Mouse (Mus musculus) CH12.LX (cell line): ENCODE measurements around the gene Dlg2.

Experiments used
- CHD1 ChIP-seq: IDR thresholded peaks from 2 replicates; pipeline ENCODE4 v1.6.1; 2012; ENCODE audit warnings: low read depth, low read length, improper control_type of control experiment, inconsistent platforms
- CTCF ChIP-seq, 2 experiments: IDR thresholded peaks in 1 of 2; conservative IDR thresholded peaks in 1 of 2; 2 replicates each; pipeline ENCODE4 v1.5.1; 2011 to 2012; ENCODE audit warnings: low read depth in 2 of 2, low read length in 2 of 2, improper control_type of control experiment in 1 of 2, inconsistent platforms in 1 of 2, mild to moderate bottlenecking in 1 of 2, moderate library complexity in 1 of 2
- EP300 ChIP-seq: IDR thresholded peaks from 2 replicates; pipeline ENCODE4 v1.6.1; 2011; ENCODE audit warnings: low read length, improper control_type of control experiment
- JUND ChIP-seq: conservative IDR thresholded peaks from 2 replicates; pipeline ENCODE4 v1.6.1; 2011; ENCODE audit warnings: low read depth, low read length, improper control_type of control experiment
- MEF2A ChIP-seq: IDR thresholded peaks from 2 replicates; pipeline ENCODE4 v1.6.1; 2014; ENCODE audit warnings: low read depth, mild to moderate bottlenecking, inconsistent platforms, low read length, improper control_type of control experiment, borderline replicate concordance
- MYC ChIP-seq: IDR thresholded peaks from 2 replicates; pipeline ENCODE4 v1.6.1; 2011; ENCODE audit warnings: low read depth, mild to moderate bottlenecking, improper control_type of control experiment, low read length
- POLR2A ChIP-seq: IDR thresholded peaks from 2 replicates; pipeline ENCODE4 v1.6.1; 2011; ENCODE audit warnings: low read depth, mild to moderate bottlenecking, improper control_type of control experiment, low read length
- RAD21 ChIP-seq: IDR thresholded peaks from 2 replicates; pipeline ENCODE4 v1.6.1; 2011; ENCODE audit warnings: low read depth, mild to moderate bottlenecking, low read length, improper control_type of control experiment, moderate library complexity
- USF2 ChIP-seq: conservative IDR thresholded peaks from 2 replicates; pipeline ENCODE4 v1.6.1; 2011; ENCODE audit warnings: low read depth, low read length, improper control_type of control experiment
- ZC3H11A ChIP-seq: IDR thresholded peaks from 2 replicates; pipeline ENCODE4 v1.6.1; 2012; ENCODE audit warnings: low read depth, mild to moderate bottlenecking, inconsistent platforms, low read length, improper control_type of control experiment

DNA sequence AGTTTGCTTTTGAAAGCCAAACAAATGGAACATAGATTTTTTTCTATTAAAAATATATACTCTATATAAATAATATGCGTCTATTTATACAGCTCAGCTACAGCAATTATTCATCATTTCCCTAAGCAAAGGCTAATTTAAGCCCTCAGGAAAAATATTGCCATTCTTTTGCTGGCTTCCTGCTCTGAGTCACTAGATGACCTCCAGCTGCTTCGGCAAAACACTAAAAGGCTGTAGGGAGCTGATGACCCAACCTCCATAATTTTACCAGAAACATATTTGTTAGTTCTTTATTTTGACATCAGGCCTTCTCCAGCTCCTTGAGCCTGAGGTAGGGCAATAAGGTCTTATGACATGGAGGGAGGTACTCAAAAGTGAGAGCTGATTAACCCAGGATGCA is 1426.0 kb downstream of the Dlg2 start:
- TF ChIP-seq JUND (no peak), MYC (no peak), RAD21 (no peak), MEF2A (no peak), USF2 (no peak), CTCF (conservative IDR thresholded peaks at IDR 0.05 in 1 of 2, IDR thresholded peaks at IDR 0.05 in 1 of 2; ENCODE audit: low read depth in 2 of 2, low read length in 2 of 2) (no peak), EP300 (no peak), CHD1 (no peak), POLR2A (no peak), ZC3H11A (no peak)
